Mouse (Mus musculus): ENCODE measurements around the gene Cltb. TPM values are rescaled to one million over a fixed set of nuclear protein-coding genes. Genes with fewer than 3 reads are reported as not detected.

The Cltb gene
- total and polyA plus RNA-seq, 2 experiments from 2014 or later = 32.1 to 66.0 TPM

DNA sequence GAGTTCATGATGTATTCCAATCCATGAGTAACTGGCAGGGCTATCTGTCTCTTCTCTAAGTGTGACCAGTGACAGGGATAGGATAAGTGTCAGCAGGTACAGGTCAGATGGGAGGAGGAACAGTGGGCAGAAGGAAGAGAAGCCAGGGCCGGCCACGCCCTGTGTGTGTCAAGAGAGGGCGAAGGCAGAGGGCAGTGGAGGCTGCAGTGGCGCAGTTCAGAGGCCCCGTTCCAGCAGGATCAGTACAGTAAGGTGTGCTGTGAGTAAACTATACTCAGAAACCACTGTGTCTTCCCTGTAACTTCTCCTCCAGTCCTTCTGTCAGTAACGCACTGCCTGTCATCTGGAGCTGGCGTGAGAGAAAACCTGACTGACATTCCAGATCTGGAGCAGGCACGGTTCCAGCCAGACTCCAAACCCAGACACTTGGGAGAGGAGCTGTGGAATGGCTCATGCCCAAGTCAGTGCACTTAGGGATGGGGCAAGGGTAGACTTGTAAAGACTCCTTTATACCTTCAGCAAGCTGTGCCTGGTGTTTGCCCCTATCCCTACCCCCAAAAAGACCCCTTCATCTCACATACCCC is 14.9 kb downstream of the Cltb start:
- peak overlapping the region; percentile 25 for H3K4me2 ChIP-seq (ENCODE audit: low read depth, low read length)
- no peaks in the 10 kb centered on the region for H3K9me3 ChIP-seq (replicated peaks; ENCODE audit: control insufficient read depth, low read length)
- DNase-seq (ENCODE audit: low spot score) = peak; percentile 41
- peak; percentile 60 for ATAC-seq (ENCODE audit: insufficient read depth, low read depth)
- H3K36me3 ChIP-seq (replicated peaks; ENCODE audit: control insufficient read depth, insufficient read depth, low read length) = peaks cover 32% of the 10 kb centered on the region
- H3K27me3 ChIP-seq (ENCODE audit: control insufficient read depth, insufficient read depth, low read length) = no peaks in the 10 kb centered on the region
- H3K9ac ChIP-seq (replicated peaks; ENCODE audit: low read depth, low read length) = no peak overlapping the region
- peak overlapping the region; percentile 64 for H3K27ac ChIP-seq (ENCODE audit: low read depth)
- H3K4me3 ChIP-seq (ENCODE audit: low read depth, low read length) = no peak overlapping the region
- TF ChIP-seq CTCF (IDR thresholded peaks at IDR 0.05; ENCODE audit: low read depth) = no peak
- TF ChIP-seq EP300 (IDR thresholded peaks at IDR 0.05; ENCODE audit: low read depth) = no peak
- WGBS = 46% methylated on average over 8 of the region's 8 CpGs
- H3K4me1 ChIP-seq (ENCODE audit: control insufficient read depth, insufficient read depth) = peaks cover 34% of the 10 kb centered on the region

DNA sequence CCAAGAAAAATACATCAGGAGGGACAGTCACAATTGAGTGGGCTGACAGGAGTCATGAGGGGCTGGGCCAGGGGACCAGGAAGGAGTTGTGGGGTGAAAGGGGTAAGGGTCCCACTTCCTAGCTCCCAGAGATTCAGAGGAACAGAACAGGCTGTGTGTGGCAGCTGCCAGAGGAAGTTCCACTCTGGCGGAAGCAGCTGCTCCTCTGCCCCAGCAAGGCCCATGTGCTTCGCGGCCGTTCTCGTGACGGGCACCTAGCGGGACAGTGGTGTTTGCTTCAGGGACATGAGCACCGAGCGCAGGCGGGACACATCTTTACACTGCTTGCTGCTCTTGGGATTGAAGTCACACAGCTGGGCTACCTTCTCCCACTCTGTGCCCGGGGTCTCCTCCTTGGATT is 17.5 kb downstream of the Cltb start:
- peaks cover 24% of the 10 kb centered on the region for H3K36me3 ChIP-seq (replicated peaks; ENCODE audit: control insufficient read depth, insufficient read depth, low read length)
- no peak overlapping the region for H3K9ac ChIP-seq (replicated peaks; ENCODE audit: low read depth, low read length)
- no peak for DNase-seq (ENCODE audit: low spot score)
- H3K9me3 ChIP-seq (replicated peaks; ENCODE audit: control insufficient read depth, low read length) = no peaks in the 10 kb centered on the region
- H3K4me3 ChIP-seq (ENCODE audit: low read depth, low read length) = no peak overlapping the region
- WGBS = 87% methylated on average over 11 of the region's 11 CpGs
- no peaks in the 10 kb centered on the region for H3K27me3 ChIP-seq (ENCODE audit: control insufficient read depth, insufficient read depth, low read length)
- H3K27ac ChIP-seq (ENCODE audit: low read depth) = no peak overlapping the region
- peaks cover 41% of the 10 kb centered on the region for H3K4me1 ChIP-seq (ENCODE audit: control insufficient read depth, insufficient read depth)
- no peak overlapping the region for H3K4me2 ChIP-seq (ENCODE audit: low read depth, low read length)
- no peak for ATAC-seq (ENCODE audit: insufficient read depth, low read depth)
- TF ChIP-seq EP300 (IDR thresholded peaks at IDR 0.05; ENCODE audit: low read depth) = no peak

DNA sequence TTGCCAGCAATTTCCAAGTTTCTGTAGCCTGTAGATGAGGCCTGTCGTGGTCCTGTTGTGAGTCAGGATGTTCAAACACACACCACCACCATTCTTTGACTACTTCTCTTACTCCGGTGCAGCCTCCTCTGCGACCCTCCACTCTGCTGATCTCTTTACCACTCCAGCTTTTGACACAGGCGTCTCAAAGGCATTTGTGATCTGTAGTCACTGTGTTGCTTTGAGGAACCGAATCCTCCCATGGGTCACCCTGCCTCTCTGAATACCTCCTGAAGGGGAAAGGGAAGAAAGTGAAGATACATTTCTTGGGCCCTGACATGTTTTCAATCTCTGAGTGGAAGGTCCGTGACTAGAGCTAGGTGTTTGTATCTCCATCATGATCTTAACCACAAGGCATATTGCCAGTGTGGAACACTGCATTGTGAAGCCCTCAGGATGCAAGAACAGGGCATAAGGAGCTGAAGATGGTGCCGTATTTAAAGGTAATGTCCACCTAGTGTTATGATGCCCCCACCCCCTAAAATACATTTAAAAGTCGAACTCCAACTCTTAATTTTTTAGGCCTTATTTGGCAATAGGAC is 19.3 kb downstream of the Cltb start:
- Histone ChIP-seq H3K9ac (replicated peaks; ENCODE audit: low read depth, low read length) (no peak overlapping the region), H3K4me1 (ENCODE audit: control insufficient read depth, insufficient read depth) (peaks cover 29% of the 10 kb centered on the region), H3K9me3 (replicated peaks; ENCODE audit: control insufficient read depth, low read length) (no peaks in the 10 kb centered on the region), H3K4me2 (ENCODE audit: low read depth, low read length) (peak overlapping the region; percentile 12; the same call in 1 of the 2 replicates), H3K27me3 (ENCODE audit: control insufficient read depth, insufficient read depth, low read length) (no peaks in the 10 kb centered on the region), H3K27ac (ENCODE audit: low read depth) (no peak overlapping the region), H3K36me3 (replicated peaks; ENCODE audit: control insufficient read depth, insufficient read depth, low read length) (peaks cover 25% of the 10 kb centered on the region), H3K4me3 (ENCODE audit: low read depth, low read length) (no peak overlapping the region)
- WGBS = 88% methylated on average over 8 of the region's 8 CpGs
- no peak for DNase-seq (ENCODE audit: low spot score)
- ATAC-seq (ENCODE audit: insufficient read depth, low read depth) = no peak
- TF ChIP-seq CTCF (IDR thresholded peaks at IDR 0.05; ENCODE audit: low read depth) (no peak), EP300 (IDR thresholded peaks at IDR 0.05; ENCODE audit: low read depth) (no peak)

DNA sequence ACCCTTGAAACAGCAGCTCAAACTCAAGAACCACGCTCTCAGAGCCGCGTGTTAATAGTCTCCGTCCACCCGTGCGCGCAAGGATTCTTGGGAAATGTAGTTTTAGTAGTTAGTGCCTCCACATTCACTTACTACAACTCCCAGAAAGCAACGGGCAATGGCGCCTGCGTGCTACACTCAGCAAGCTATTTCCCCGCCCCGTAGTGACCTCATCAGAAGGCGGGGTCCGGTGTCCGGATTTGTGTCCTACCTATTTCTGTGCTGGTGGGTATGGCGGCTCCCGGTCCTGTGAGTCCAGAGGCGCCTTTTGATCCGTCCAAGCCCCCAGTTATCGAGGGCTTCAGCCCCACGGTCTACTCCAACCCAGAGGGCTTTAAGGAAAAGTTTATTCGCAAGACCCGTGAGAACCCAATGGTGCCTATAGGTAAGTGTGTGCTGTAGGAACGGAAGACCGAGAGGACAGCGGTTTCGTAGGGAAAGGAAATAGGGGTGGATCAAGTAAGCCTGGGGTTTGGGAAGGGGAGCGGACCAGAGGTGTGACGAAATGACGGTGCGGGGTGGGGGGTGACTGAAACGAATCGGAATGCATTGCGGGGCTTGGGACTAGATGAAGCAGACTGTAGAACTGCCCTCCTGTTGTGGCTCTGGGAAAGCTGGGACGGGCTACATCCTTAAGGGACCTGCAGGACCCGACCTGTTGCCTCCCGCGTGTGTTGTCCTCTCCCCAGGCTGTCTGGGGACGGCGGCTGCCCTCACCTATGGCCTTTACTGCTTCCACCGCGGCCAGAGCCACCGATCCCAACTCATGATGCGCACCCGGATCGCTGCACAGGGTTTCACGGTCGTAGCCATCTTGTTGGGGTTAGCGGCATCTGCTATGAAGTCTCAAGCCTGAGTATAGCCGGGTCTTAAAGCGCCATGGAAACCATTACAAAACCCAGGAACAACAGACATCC is 20.9 kb downstream of the Cltb start, which contains the start of the genes Nop16 and Higd2a:
Nop16 (minus strand) TSS at position 95 of the 956 bp plus-strand sequence.
Higd2a (plus strand) TSS at position 212 of the 956 bp plus-strand sequence.
- Histone ChIP-seq H3K27me3 (ENCODE audit: control insufficient read depth, insufficient read depth, low read length) (no peaks in the 10 kb centered on the region), H3K9me3 (replicated peaks; ENCODE audit: control insufficient read depth, low read length) (no peaks in the 10 kb centered on the region), H3K36me3 (replicated peaks; ENCODE audit: control insufficient read depth, insufficient read depth, low read length) (peaks cover 36% of the 10 kb centered on the region), H3K27ac (ENCODE audit: low read depth) (peak within 1 kb of the TSS; percentile 90), H3K9ac (replicated peaks; ENCODE audit: low read depth, low read length) (peak within 1 kb of the TSS; percentile 88), H3K4me3 (ENCODE audit: low read depth, low read length) (peak within 1 kb of the TSS; percentile 89), H3K4me1 (ENCODE audit: control insufficient read depth, insufficient read depth) (peaks cover 14% of the 10 kb centered on the region; the same call in 1 of the 2 replicates), H3K4me2 (ENCODE audit: low read depth, low read length) (peak within 1 kb of the TSS; percentile 94)
- WGBS = under 1% methylated on average over 51 of the region's 51 CpGs
- TF ChIP-seq EP300 (IDR thresholded peaks at IDR 0.05; ENCODE audit: low read depth) (no peak; the same call in 1 of the 2 replicates), CTCF (IDR thresholded peaks at IDR 0.05; ENCODE audit: low read depth) (no peak)
- DNase-seq (ENCODE audit: low spot score) (peak; percentile 99), ATAC-seq (ENCODE audit: insufficient read depth, low read depth) (peak; percentile 98)

DNA sequence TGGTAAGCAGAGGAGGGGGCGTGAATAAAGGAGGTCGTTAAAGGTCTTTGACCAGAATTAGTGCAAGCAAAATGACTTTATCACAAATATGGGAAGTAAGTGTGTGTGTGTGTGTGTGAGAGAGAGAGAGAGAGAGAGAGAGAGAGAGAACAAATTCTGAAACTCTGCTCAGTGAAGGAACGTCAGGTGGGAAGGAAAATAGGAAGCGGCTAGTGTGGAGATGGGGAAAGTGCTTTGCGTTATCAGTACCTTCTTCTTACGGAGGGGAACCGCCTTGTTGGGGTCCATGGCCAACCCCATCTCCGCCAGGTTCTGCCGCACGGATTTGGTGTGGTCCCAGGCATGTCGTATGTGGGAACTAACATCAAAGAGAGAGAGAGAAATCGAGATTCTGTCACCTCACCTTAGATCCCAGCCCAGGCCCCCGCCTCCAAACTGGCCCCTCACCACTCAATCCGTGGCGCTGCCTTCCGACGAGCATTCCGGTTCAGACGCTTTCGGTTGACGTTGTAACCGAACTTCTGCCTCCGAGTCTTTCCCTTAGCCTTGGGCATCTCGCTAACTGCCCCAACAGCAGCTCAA is 21.6 kb downstream of the Cltb start:
- WGBS = 1% methylated on average over 24 of the region's 24 CpGs
- peak overlapping the region; percentile 23 for H3K27ac ChIP-seq (ENCODE audit: low read depth)
- no peaks in the 10 kb centered on the region for H3K9me3 ChIP-seq (replicated peaks; ENCODE audit: control insufficient read depth, low read length)
- H3K4me2 ChIP-seq (ENCODE audit: low read depth, low read length) = peak overlapping the region; percentile 94
- peaks cover 10% of the 10 kb centered on the region; the same call in 1 of the 2 replicates for H3K4me1 ChIP-seq (ENCODE audit: control insufficient read depth, insufficient read depth)
- H3K27me3 ChIP-seq (ENCODE audit: control insufficient read depth, insufficient read depth, low read length) = no peaks in the 10 kb centered on the region
- H3K9ac ChIP-seq (replicated peaks; ENCODE audit: low read depth, low read length) = peak overlapping the region; percentile 88
- H3K4me3 ChIP-seq (ENCODE audit: low read depth, low read length) = peak overlapping the region; percentile 89
- TF ChIP-seq CTCF (IDR thresholded peaks at IDR 0.05; ENCODE audit: low read depth) (no peak), EP300 (IDR thresholded peaks at IDR 0.05; ENCODE audit: low read depth) (no peak)
- H3K36me3 ChIP-seq (replicated peaks; ENCODE audit: control insufficient read depth, insufficient read depth, low read length) = peaks cover 36% of the 10 kb centered on the region
- ATAC-seq (ENCODE audit: insufficient read depth, low read depth) = peak; percentile 1; the same call in 1 of the 2 replicates
- no peak for DNase-seq (ENCODE audit: low spot score)

All from heart, postnatal 0 days (tissue).